In the genomic region with DNA sequence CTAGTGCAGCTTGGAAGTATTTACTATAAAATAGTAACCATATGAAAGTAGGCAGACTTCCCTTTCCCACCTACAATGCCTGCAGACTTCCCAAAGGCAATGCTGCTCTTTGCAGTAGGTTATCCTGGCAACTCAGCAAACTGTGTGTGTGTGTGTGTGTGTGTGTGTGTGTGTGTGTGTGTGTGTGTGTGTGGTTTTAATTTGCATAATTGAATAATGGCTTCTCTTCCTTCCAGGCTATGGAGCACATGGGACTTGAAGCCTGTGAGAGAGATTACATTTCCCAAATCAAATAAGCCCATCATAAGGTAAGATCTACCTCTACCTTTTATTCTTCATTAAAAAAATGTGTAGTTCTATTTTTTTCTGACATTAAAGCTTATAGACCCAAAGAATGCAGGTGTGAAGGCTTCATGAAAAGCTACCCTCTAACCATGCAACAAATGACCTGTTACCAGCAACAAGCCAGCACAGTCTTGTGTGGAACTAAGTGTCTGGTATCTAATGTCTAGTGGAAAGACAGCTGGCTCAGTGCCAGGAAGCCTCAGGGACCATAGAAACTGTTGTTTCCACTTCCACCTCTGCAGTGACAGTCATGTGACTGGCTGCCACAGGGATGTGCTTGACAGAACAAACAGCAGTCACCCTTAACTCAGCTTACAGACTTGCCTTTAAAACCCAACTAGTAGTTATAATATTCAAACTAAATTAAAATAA, we compare ENCODE assay signal across 8 mouse cellular contexts. TPM values are rescaled to one million over a fixed set of nuclear protein-coding genes. Genes with fewer than 3 reads are reported as not detected.
DNase-seq lines count a peak whose midpoint lies in the region; ATAC-seq and TF ChIP-seq lines count a peak whose summit lies in the region.

No protein-coding gene starts in this region.

- peak; percentile 38 for DNase-seq in layer of hippocampus, adult 11-12 months (ENCODE audit: low spot score)
- DNase-seq in layer of hippocampus, adult 2 months (ENCODE audit: low spot score in 2 of 2), result no peak
- peak; percentile 12 for DNase-seq in R1 (ENCODE audit: low read depth, low spot score)
- peak; percentile 63 for DNase-seq in limb, embryonic 14.5 days (ENCODE audit: low spot score)
- DNase-seq in retina, embryonic 14.5 days (ENCODE audit: low spot score), result peak; percentile 37
- DNase-seq in layer of hippocampus, postnatal 36 days, result no peak
- no peak for DNase-seq in thymus, postnatal 25 days

- no peak overlapping the region for H3K4me3 ChIP-seq in layer of hippocampus, adult 2 months
- no peak overlapping the region for H3K4me3 ChIP-seq in heart, embryonic 13.5 days
- H3K4me3 ChIP-seq in limb, embryonic 14.5 days (replicated peaks; ENCODE audit: low read length), result no peak overlapping the region

- H3K4me2 ChIP-seq in heart, embryonic 13.5 days, result no peak overlapping the region
- no peak overlapping the region for H3K4me2 ChIP-seq in limb, embryonic 14.5 days (replicated peaks; ENCODE audit: low read depth, low read length, severe bottlenecking)

- no peak overlapping the region for H3K9ac ChIP-seq in heart, embryonic 13.5 days
- H3K9ac ChIP-seq in limb, embryonic 14.5 days (ENCODE audit: low read depth, low read length, severe bottlenecking), result no peak overlapping the region

- H3K27me3 ChIP-seq in heart, embryonic 13.5 days (replicated peaks), result peaks cover 1% of the 10 kb centered on the region; the same call in 1 of the 2 replicates
- H3K27me3 ChIP-seq in limb, embryonic 14.5 days (ENCODE audit: control insufficient read depth, insufficient read depth, low read length), result no peaks in the 10 kb centered on the region

- no peak overlapping the region for H3K27ac ChIP-seq in layer of hippocampus, adult 2 months
- H3K27ac ChIP-seq in heart, embryonic 13.5 days (replicated peaks), result no peak overlapping the region
- no peak overlapping the region for H3K27ac ChIP-seq in limb, embryonic 14.5 days (replicated peaks; ENCODE audit: low read depth, low read length)

- no peaks in the 10 kb centered on the region for H3K9me3 ChIP-seq in heart, embryonic 13.5 days
- H3K9me3 ChIP-seq in limb, embryonic 14.5 days (ENCODE audit: control insufficient read depth, low read length), result no peaks in the 10 kb centered on the region

- peaks cover 16% of the 10 kb centered on the region for H3K36me3 ChIP-seq in heart, embryonic 13.5 days
- H3K36me3 ChIP-seq in limb, embryonic 14.5 days (ENCODE audit: control insufficient read depth, insufficient read depth, low read length), result peaks cover 8% of the 10 kb centered on the region

- H3K4me1 ChIP-seq in heart, embryonic 13.5 days, result peaks cover 18% of the 10 kb centered on the region
- H3K4me1 ChIP-seq in limb, embryonic 14.5 days (ENCODE audit: control insufficient read depth, insufficient read depth, low read length), result no peaks in the 10 kb centered on the region

- peak; percentile 54 for ATAC-seq in heart, embryonic 13.5 days (ENCODE audit: extremely low read depth, insufficient number of reproducible peaks, low FRiP score, low TSS enrichment)
- no peak for ATAC-seq in limb, embryonic 14.5 days (ENCODE audit: low FRiP score, low read depth)

- TF ChIP-seq CTCF in layer of hippocampus, adult 2 months (conservative IDR thresholded peaks at IDR 0.05), result no peak

- no peak for TF ChIP-seq POLR2A in limb, embryonic 14.5 days (IDR thresholded peaks at IDR 0.05; ENCODE audit: borderline replicate concordance, extremely low read depth, insufficient read depth, insufficient read length)

RNA-seq across cellular contexts. Expression of gene Gng4, which starts 7.9 kb away (rescaled TPM):
- 10 to 100 TPM; 15.8 to 18.0 TPM for total RNA-seq in layer of hippocampus, adult 2 months (2021)
- polyA plus RNA-seq in heart, embryonic 13.5 days (2015; fragmentation: Nextera tagmentation; extraction: Ambion mirVana), result 0.11 and 0.39 TPM in 2 replicates
- polyA plus RNA-seq in limb, embryonic 14.5 days (2012; rRNA removed), result 4.8 and 5.6 TPM in 2 replicates
- polyA plus RNA-seq in limb, embryonic 14.5 days (2014; fragmentation: Nextera tagmentation; extraction: Ambion mirVana), result 8.9 and 10.7 TPM in 2 replicates
- total RNA-seq in layer of hippocampus, postnatal 36 days (2021), result 10 to 100 TPM; 18.8 to 20.3 TPM

Comparison
In these comparisons a context has a peak if more than half of its experiments do, and no peak if none do; other contexts are left out.
1. DNase-seq: peak in layer of hippocampus, adult 11-12 months (single experiment), R1 (single experiment), limb, embryonic 14.5 days (single experiment) and retina, embryonic 14.5 days (single experiment); none in layer of hippocampus, adult 2 months (0 of 2), layer of hippocampus, postnatal 36 days (0 of 2) and thymus, postnatal 25 days (single experiment).